7 mouse cellular contexts compared by ENCODE assay signal in the genomic region with DNA sequence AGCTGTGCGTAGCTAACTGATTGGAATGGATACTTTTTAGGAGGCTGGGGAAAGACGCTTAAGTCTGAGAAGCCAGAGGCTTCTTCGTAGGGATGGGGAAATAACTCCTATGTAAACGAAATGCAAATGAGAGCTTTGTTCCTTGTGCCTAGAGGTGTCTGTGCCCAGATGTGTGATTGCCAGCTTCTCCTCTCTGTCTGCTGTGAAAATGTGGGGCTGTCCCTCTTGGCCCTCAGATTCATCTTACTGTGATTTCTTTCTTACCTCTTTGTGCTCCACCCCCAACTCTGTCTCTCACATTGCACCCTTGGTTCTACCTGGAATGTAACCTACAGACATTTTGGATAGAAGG. TPM values are rescaled to one million over a fixed set of nuclear protein-coding genes. Genes with fewer than 3 reads are reported as not detected.
DNase-seq lines count a peak whose midpoint lies in the region; ATAC-seq and TF ChIP-seq lines count a peak whose summit lies in the region.

No protein-coding gene starts in this region.

- no peaks in the 10 kb centered on the region for H3K9me3 ChIP-seq in lung, postnatal 0 days (ENCODE audit: low read length)
- no peaks in the 10 kb centered on the region for H3K9me3 ChIP-seq in forebrain, embryonic 13.5 days (replicated peaks)
- H3K9me3 ChIP-seq in limb, embryonic 15.5 days: no peaks in the 10 kb centered on the region
- no peaks in the 10 kb centered on the region for H3K9me3 ChIP-seq in stomach, embryonic 16.5 days (replicated peaks; ENCODE audit: control insufficient read depth, low read length)

- H3K27me3 ChIP-seq in lung, postnatal 0 days (replicated peaks; ENCODE audit: insufficient read depth, low read length): no peaks in the 10 kb centered on the region
- H3K27me3 ChIP-seq in forebrain, embryonic 13.5 days: peaks cover 27% of the 10 kb centered on the region
- 0 out of 2 replicates have a peak, but pooled peaks cover 2% of the 10 kb centered on the region for H3K27me3 ChIP-seq in limb, embryonic 15.5 days
- H3K27me3 ChIP-seq in stomach, embryonic 16.5 days (ENCODE audit: control insufficient read depth, insufficient read depth, low read length): no peaks in the 10 kb centered on the region

- 0 out of 2 replicates have a peak overlapping the region, but pooled peaks have one; percentile 58 for H3K9ac ChIP-seq in lung, postnatal 0 days (replicated peaks; ENCODE audit: low read depth)
- H3K9ac ChIP-seq in forebrain, embryonic 13.5 days: peak overlapping the region; percentile 63; the same call in 1 of the 2 replicates
- peak overlapping the region; percentile 57 for H3K9ac ChIP-seq in limb, embryonic 15.5 days
- H3K9ac ChIP-seq in stomach, embryonic 16.5 days (ENCODE audit: low read length): peak overlapping the region; percentile 86

- H3K4me1 ChIP-seq in lung, postnatal 0 days (ENCODE audit: insufficient read depth, low read depth, low read length): peaks cover 5% of the 10 kb centered on the region; the same call in 1 of the 2 replicates
- H3K4me1 ChIP-seq in forebrain, embryonic 13.5 days: peaks cover 48% of the 10 kb centered on the region
- peaks cover 49% of the 10 kb centered on the region for H3K4me1 ChIP-seq in limb, embryonic 15.5 days
- H3K4me1 ChIP-seq in stomach, embryonic 16.5 days (ENCODE audit: control insufficient read depth, insufficient read depth, low read length): peaks cover 15% of the 10 kb centered on the region

- DNase-seq in lung, postnatal 0 days (ENCODE audit: low spot score): no peak
- DNase-seq in lung, postnatal 25 days (ENCODE audit: low spot score): no peak
- no peak for DNase-seq in spleen, postnatal 14 days (ENCODE audit: low spot score in 2 of 2)
- no peak for DNase-seq in layer of hippocampus, postnatal 14 days (ENCODE audit: low spot score in 2 of 2)

- H3K4me3 ChIP-seq in lung, postnatal 0 days (ENCODE audit: low read depth, low read length): peak overlapping the region; percentile 78
- H3K4me3 ChIP-seq in forebrain, embryonic 13.5 days: peak overlapping the region; percentile 48
- H3K4me3 ChIP-seq in limb, embryonic 15.5 days: peak overlapping the region; percentile 57
- H3K4me3 ChIP-seq in stomach, embryonic 16.5 days (replicated peaks; ENCODE audit: low read length): peak overlapping the region; percentile 81

- ATAC-seq in lung, postnatal 0 days: no peak
- ATAC-seq in forebrain, embryonic 13.5 days: no peak
- no peak for ATAC-seq in limb, embryonic 15.5 days (ENCODE audit: insufficient number of reproducible peaks, low FRiP score, low TSS enrichment, low read depth)
- no peak for ATAC-seq in stomach, embryonic 16.5 days (ENCODE audit: insufficient read depth, low FRiP score)

- no peak overlapping the region for H3K27ac ChIP-seq in lung, postnatal 0 days (ENCODE audit: low read length)
- no peak overlapping the region for H3K27ac ChIP-seq in forebrain, embryonic 13.5 days
- peak overlapping the region; percentile 92 for H3K27ac ChIP-seq in limb, embryonic 15.5 days
- H3K27ac ChIP-seq in stomach, embryonic 16.5 days (ENCODE audit: low read length): peak overlapping the region; percentile 98

- H3K36me3 ChIP-seq in lung, postnatal 0 days (ENCODE audit: insufficient read depth, low read length): no peaks in the 10 kb centered on the region
- peaks cover 8% of the 10 kb centered on the region; the same call in 1 of the 2 replicates for H3K36me3 ChIP-seq in forebrain, embryonic 13.5 days (ENCODE audit: poor library complexity, severe bottlenecking)
- peaks cover 2% of the 10 kb centered on the region; the same call in 1 of the 2 replicates for H3K36me3 ChIP-seq in limb, embryonic 15.5 days
- no peaks in the 10 kb centered on the region for H3K36me3 ChIP-seq in stomach, embryonic 16.5 days (ENCODE audit: control insufficient read depth, insufficient read depth, low read length)

- no peak for TF ChIP-seq EP300 in lung, postnatal 0 days (IDR thresholded peaks at IDR 0.05)

- 2% methylated on average over 4 of the region's 4 CpGs for WGBS in lung, postnatal 0 days
- WGBS in forebrain, embryonic 13.5 days: 0% methylated on average over 4 of the region's 4 CpGs
- 0% methylated on average over 4 of the region's 4 CpGs for WGBS in limb, embryonic 15.5 days
- 2% methylated on average over 4 of the region's 4 CpGs for WGBS in stomach, embryonic 16.5 days

- peak overlapping the region; percentile 99 for H3K4me2 ChIP-seq in lung, postnatal 0 days (replicated peaks; ENCODE audit: low read depth, low read length)
- peak overlapping the region; percentile 96 for H3K4me2 ChIP-seq in forebrain, embryonic 13.5 days
- peak overlapping the region; percentile 98 for H3K4me2 ChIP-seq in limb, embryonic 15.5 days
- H3K4me2 ChIP-seq in stomach, embryonic 16.5 days (ENCODE audit: low read depth, low read length): peak overlapping the region; percentile 100

- TF ChIP-seq CTCF in lung, postnatal 0 days (IDR thresholded peaks at IDR 0.05): no peak

RNA-seq across cellular contexts. Expression of a gene that starts 2.1 kb away (rescaled TPM):
- 6.4 and 7.3 TPM in 2 replicates for polyA plus RNA-seq in lung, postnatal 0 days (2015; fragmentation: Nextera tagmentation; extraction: Ambion mirVana)
- 0.41 and 0.67 TPM in 2 replicates for polyA plus RNA-seq in forebrain, embryonic 13.5 days (2015; fragmentation: Nextera tagmentation; extraction: Ambion mirVana)
- 7.0 and 7.2 TPM in 2 replicates for polyA plus RNA-seq in limb, embryonic 15.5 days (2015; fragmentation: Nextera tagmentation; extraction: Ambion mirVana)
- polyA plus RNA-seq in stomach, embryonic 16.5 days (2015; fragmentation: Nextera tagmentation; extraction: Ambion mirVana): 8.0 and 9.2 TPM in 2 replicates
- 10 to 100 TPM; 12.1 to 15.1 TPM for total RNA-seq in layer of hippocampus, postnatal 14 days (2021)

RNA-seq across cellular contexts. Expression of a gene that starts 6.0 kb away (rescaled TPM):
- polyA plus RNA-seq in lung, postnatal 0 days (2015; fragmentation: Nextera tagmentation; extraction: Ambion mirVana): not detected in 2 replicates
- 0.52 and 0.55 TPM in 2 replicates for polyA plus RNA-seq in forebrain, embryonic 13.5 days (2015; fragmentation: Nextera tagmentation; extraction: Ambion mirVana)
- polyA plus RNA-seq in limb, embryonic 15.5 days (2015; fragmentation: Nextera tagmentation; extraction: Ambion mirVana): not detected in 2 replicates
- not detected in 2 replicates for polyA plus RNA-seq in stomach, embryonic 16.5 days (2015; fragmentation: Nextera tagmentation; extraction: Ambion mirVana)
- 1 to 10 TPM; 3.2 to 4.3 TPM for total RNA-seq in layer of hippocampus, postnatal 14 days (2021)

RNA-seq across cellular contexts. Expression of a gene that starts 15.0 kb away (rescaled TPM):
- polyA plus RNA-seq in lung, postnatal 0 days (2015; fragmentation: Nextera tagmentation; extraction: Ambion mirVana): 17.9 and 18.2 TPM in 2 replicates
- polyA plus RNA-seq in forebrain, embryonic 13.5 days (2015; fragmentation: Nextera tagmentation; extraction: Ambion mirVana): 36.3 and 39.4 TPM in 2 replicates
- 27.1 and 31.0 TPM in 2 replicates for polyA plus RNA-seq in limb, embryonic 15.5 days (2015; fragmentation: Nextera tagmentation; extraction: Ambion mirVana)
- 27.5 and 28.6 TPM in 2 replicates for polyA plus RNA-seq in stomach, embryonic 16.5 days (2015; fragmentation: Nextera tagmentation; extraction: Ambion mirVana)
- total RNA-seq in layer of hippocampus, postnatal 14 days (2021): 10 to 100 TPM; 30.4 to 30.5 TPM

RNA-seq across cellular contexts. Expression of a gene that starts 21.6 kb away (rescaled TPM):
- polyA plus RNA-seq in lung, postnatal 0 days (2015; fragmentation: Nextera tagmentation; extraction: Ambion mirVana): 75.5 and 83.0 TPM in 2 replicates
- 352 TPM in 2 replicates for polyA plus RNA-seq in forebrain, embryonic 13.5 days (2015; fragmentation: Nextera tagmentation; extraction: Ambion mirVana)
- 340 and 365 TPM in 2 replicates for polyA plus RNA-seq in limb, embryonic 15.5 days (2015; fragmentation: Nextera tagmentation; extraction: Ambion mirVana)
- polyA plus RNA-seq in stomach, embryonic 16.5 days (2015; fragmentation: Nextera tagmentation; extraction: Ambion mirVana): 322 and 323 TPM in 2 replicates
- 1 to 10 TPM; 4.6 to 6.5 TPM for total RNA-seq in layer of hippocampus, postnatal 14 days (2021)

RNA-seq across cellular contexts. Expression of a gene that starts 21.6 kb away (rescaled TPM):
- 52.6 and 55.7 TPM in 2 replicates for polyA plus RNA-seq in lung, postnatal 0 days (2015; fragmentation: Nextera tagmentation; extraction: Ambion mirVana)
- 15.9 and 16.7 TPM in 2 replicates for polyA plus RNA-seq in forebrain, embryonic 13.5 days (2015; fragmentation: Nextera tagmentation; extraction: Ambion mirVana)
- 108 and 112 TPM in 2 replicates for polyA plus RNA-seq in limb, embryonic 15.5 days (2015; fragmentation: Nextera tagmentation; extraction: Ambion mirVana)
- polyA plus RNA-seq in stomach, embryonic 16.5 days (2015; fragmentation: Nextera tagmentation; extraction: Ambion mirVana): 96.5 and 103 TPM in 2 replicates
- 10 to 100 TPM; 14.2 to 15.0 TPM for total RNA-seq in layer of hippocampus, postnatal 14 days (2021)

Comparison
In these comparisons a context has a peak if more than half of its experiments do, and no peak if none do; other contexts are left out.
1. H3K27ac ChIP-seq: peak in limb, embryonic 15.5 days (single experiment) and stomach, embryonic 16.5 days (single experiment); none in lung, postnatal 0 days (single experiment) and forebrain, embryonic 13.5 days (single experiment).
2. Peak in every context shown above with its lines, with median percentiles within 50 percentile points of each other: H3K4me2 ChIP-seq, H3K4me3 ChIP-seq and H3K9ac ChIP-seq.